ENCODE assay signal across 20 mouse cellular contexts in genomic region chr10:51669334-51669733, GRCm38 (mm10). TPM values are rescaled to one million over a fixed set of nuclear protein-coding genes. Genes with fewer than 3 reads are reported as not detected.
A peak's percentile ranks its signal among the peaks of the same experiment; 100 is the strongest.
DNase-seq lines count a peak whose midpoint lies in the region; ATAC-seq and TF ChIP-seq lines count a peak whose summit lies in the region.
"Had no signal": no experiment of that assay in that cellular context is flagged by ENCODE, and none has a peak within 500 bp of the region (broad histone marks: within the 10 kb centered on the region; RNA-seq: fewer than 3 reads in every experiment).

No protein-coding gene starts in this region.

- no peak overlapping the region for H3K9ac ChIP-seq in kidney, postnatal 0 days (ENCODE audit: low read depth, low read length)
- no peak overlapping the region for H3K9ac ChIP-seq in kidney, embryonic 15.5 days
- no peak overlapping the region for H3K9ac ChIP-seq in midbrain, embryonic 14.5 days (replicated peaks; ENCODE audit: low read length)
- H3K9ac ChIP-seq in midbrain, embryonic 15.5 days, result no peak overlapping the region
- H3K9ac ChIP-seq in stomach, postnatal 0 days (ENCODE audit: low read length), result no peak overlapping the region
- H3K9ac ChIP-seq: embryonic facial prominence, embryonic 13.5 days; heart, embryonic 13.5 days; limb, embryonic 12.5 days had no signal

- H3K36me3 ChIP-seq in kidney, postnatal 0 days (ENCODE audit: insufficient read depth, low read length), result no peaks in the 10 kb centered on the region
- H3K36me3 ChIP-seq in kidney, embryonic 15.5 days, result no peaks in the 10 kb centered on the region
- no peaks in the 10 kb centered on the region for H3K36me3 ChIP-seq in midbrain, embryonic 14.5 days (ENCODE audit: control insufficient read depth, insufficient read depth, low read length)
- H3K36me3 ChIP-seq in midbrain, embryonic 15.5 days (replicated peaks), result no peaks in the 10 kb centered on the region
- H3K36me3 ChIP-seq in stomach, postnatal 0 days (ENCODE audit: control insufficient read depth, insufficient read depth, low read length), result no peaks in the 10 kb centered on the region
- H3K36me3 ChIP-seq: embryonic facial prominence, embryonic 13.5 days; heart, embryonic 13.5 days; limb, embryonic 12.5 days had no signal

- TF ChIP-seq CTCF in kidney, postnatal 0 days (IDR thresholded peaks at IDR 0.05; ENCODE audit: low read depth), result peak; percentile 50
- TF ChIP-seq CTCF in stomach, postnatal 0 days (IDR thresholded peaks at IDR 0.05; ENCODE audit: low read depth), result peak; percentile 52

- no peak for ATAC-seq in kidney, postnatal 0 days (replicated peaks; ENCODE audit: low FRiP score, low read depth)
- ATAC-seq in kidney, embryonic 15.5 days (replicated peaks; ENCODE audit: low FRiP score), result no peak
- no peak for ATAC-seq in midbrain, embryonic 14.5 days (ENCODE audit: low FRiP score, low TSS enrichment)
- ATAC-seq in midbrain, embryonic 15.5 days (replicated peaks), result no peak
- ATAC-seq in stomach, postnatal 0 days (ENCODE audit: low FRiP score, low TSS enrichment), result no peak

- no peaks in the 10 kb centered on the region for H3K9me3 ChIP-seq in kidney, postnatal 0 days (replicated peaks; ENCODE audit: low read length)
- H3K9me3 ChIP-seq in kidney, embryonic 15.5 days (replicated peaks), result no peaks in the 10 kb centered on the region
- H3K9me3 ChIP-seq in midbrain, embryonic 14.5 days (ENCODE audit: control insufficient read depth, low read length), result no peaks in the 10 kb centered on the region
- H3K9me3 ChIP-seq in midbrain, embryonic 15.5 days, result no peaks in the 10 kb centered on the region
- H3K9me3 ChIP-seq in stomach, postnatal 0 days (ENCODE audit: control insufficient read depth, low read length), result no peaks in the 10 kb centered on the region
- H3K9me3 ChIP-seq: embryonic facial prominence, embryonic 13.5 days; heart, embryonic 13.5 days; limb, embryonic 12.5 days had no signal

- no peak overlapping the region for H3K27ac ChIP-seq in kidney, postnatal 0 days
- no peak overlapping the region for H3K27ac ChIP-seq in kidney, embryonic 15.5 days
- H3K27ac ChIP-seq in midbrain, embryonic 14.5 days (replicated peaks; ENCODE audit: low read depth, low read length), result no peak overlapping the region
- no peak overlapping the region for H3K27ac ChIP-seq in midbrain, embryonic 15.5 days
- no peak overlapping the region for H3K27ac ChIP-seq in stomach, postnatal 0 days (replicated peaks)
- H3K27ac ChIP-seq: embryonic facial prominence, embryonic 13.5 days; heart, embryonic 13.5 days; limb, embryonic 12.5 days had no signal

- no peaks in the 10 kb centered on the region for H3K4me1 ChIP-seq in kidney, postnatal 0 days (replicated peaks; ENCODE audit: insufficient read depth, low read length)
- H3K4me1 ChIP-seq in kidney, embryonic 15.5 days, result no peaks in the 10 kb centered on the region
- no peaks in the 10 kb centered on the region for H3K4me1 ChIP-seq in midbrain, embryonic 14.5 days (ENCODE audit: control insufficient read depth, insufficient read depth, low read length)
- no peaks in the 10 kb centered on the region for H3K4me1 ChIP-seq in midbrain, embryonic 15.5 days
- no peaks in the 10 kb centered on the region for H3K4me1 ChIP-seq in stomach, postnatal 0 days (replicated peaks; ENCODE audit: control insufficient read depth, insufficient read depth)
- H3K4me1 ChIP-seq: embryonic facial prominence, embryonic 13.5 days; heart, embryonic 13.5 days; limb, embryonic 12.5 days had no signal

- no peak overlapping the region for H3K4me2 ChIP-seq in kidney, postnatal 0 days (ENCODE audit: low read length)
- no peak overlapping the region for H3K4me2 ChIP-seq in kidney, embryonic 15.5 days
- no peak overlapping the region for H3K4me2 ChIP-seq in midbrain, embryonic 14.5 days (ENCODE audit: low read length)
- H3K4me2 ChIP-seq in midbrain, embryonic 15.5 days, result no peak overlapping the region
- no peak overlapping the region for H3K4me2 ChIP-seq in stomach, postnatal 0 days (replicated peaks; ENCODE audit: low read depth)
- H3K4me2 ChIP-seq: embryonic facial prominence, embryonic 13.5 days; heart, embryonic 13.5 days; limb, embryonic 12.5 days had no signal

- DNase-seq in cerebellum, postnatal 14 days, result peak; percentile 7 to 29
- DNase-seq in cerebellum, adult 9-10 months, result no peak
- peak; percentile 3 for DNase-seq in kidney, postnatal 0 days (ENCODE audit: low spot score)
- DNase-seq in midbrain, embryonic 14.5 days, result peak; percentile 6
- no peak for DNase-seq in stomach, postnatal 0 days (ENCODE audit: low spot score)
- DNase-seq in urinary bladder, postnatal 14 days (ENCODE audit: low spot score), result no peak
- DNase-seq: adrenal gland, adult 8-10 months; cerebellum, adult 8-10 months; gastrocnemius, postnatal 36 days; lung, adult 2 months; thymus, postnatal 36 days had no signal

- H3K4me3 ChIP-seq in kidney, postnatal 0 days (replicated peaks; ENCODE audit: low read depth, low read length), result no peak overlapping the region
- H3K4me3 ChIP-seq in kidney, embryonic 15.5 days (replicated peaks), result no peak overlapping the region
- no peak overlapping the region for H3K4me3 ChIP-seq in midbrain, embryonic 14.5 days (replicated peaks; ENCODE audit: low read depth, low read length)
- no peak overlapping the region for H3K4me3 ChIP-seq in midbrain, embryonic 15.5 days
- H3K4me3 ChIP-seq in stomach, postnatal 0 days (ENCODE audit: low read depth, low read length), result no peak overlapping the region
- H3K4me3 ChIP-seq: embryonic facial prominence, embryonic 13.5 days; heart, embryonic 13.5 days; limb, embryonic 12.5 days had no signal

- no peak for TF ChIP-seq EP300 in stomach, postnatal 0 days (optimal IDR thresholded peaks at IDR 0.05)

- H3K27me3 ChIP-seq in kidney, postnatal 0 days (ENCODE audit: insufficient read depth, low read length), result no peaks in the 10 kb centered on the region
- H3K27me3 ChIP-seq in kidney, embryonic 15.5 days, result no peaks in the 10 kb centered on the region
- no peaks in the 10 kb centered on the region for H3K27me3 ChIP-seq in midbrain, embryonic 14.5 days (ENCODE audit: control insufficient read depth, insufficient read depth, low read length)
- H3K27me3 ChIP-seq in midbrain, embryonic 15.5 days (replicated peaks), result no peaks in the 10 kb centered on the region
- H3K27me3 ChIP-seq in stomach, postnatal 0 days (ENCODE audit: control insufficient read depth, insufficient read depth, low read length), result no peaks in the 10 kb centered on the region
- H3K27me3 ChIP-seq: embryonic facial prominence, embryonic 13.5 days; heart, embryonic 13.5 days; limb, embryonic 12.5 days had no signal

RNA-seq across cellular contexts. Expression of gene Rfx6, which starts 8.2 kb away (rescaled TPM):
- not detected in 2 replicates for polyA plus RNA-seq in kidney, postnatal 0 days (2015; fragmentation: Nextera tagmentation; extraction: Ambion mirVana)
- 0.06 TPM in 1 of 2 replicates, not detected in the other for polyA plus RNA-seq in kidney, embryonic 15.5 days (2015; fragmentation: Nextera tagmentation; extraction: Ambion mirVana)
- not detected in 2 replicates for polyA plus RNA-seq in midbrain, embryonic 14.5 days (2014; fragmentation: Nextera tagmentation; extraction: Ambion mirVana)
- polyA plus RNA-seq in midbrain, embryonic 15.5 days (2015; fragmentation: Nextera tagmentation; extraction: Ambion mirVana), result not detected in 2 replicates
- polyA plus RNA-seq in stomach, postnatal 0 days (2015; fragmentation: Nextera tagmentation; extraction: Ambion mirVana), result 0.29 and 0.53 TPM in 2 replicates
- polyA plus RNA-seq: embryonic facial prominence, embryonic 13.5 days; frontal cortex, adult 2 months; heart, embryonic 13.5 days; hindbrain, embryonic 11.5 days; limb, embryonic 12.5 days; lung, adult 2 months had no signal

RNA-seq across cellular contexts. Expression of gene Gprc6a, which starts 38.1 kb away (rescaled TPM):
- polyA plus RNA-seq in kidney, postnatal 0 days (2015; fragmentation: Nextera tagmentation; extraction: Ambion mirVana), result 0.08 and 0.17 TPM in 2 replicates
- not detected in 2 replicates for polyA plus RNA-seq in kidney, embryonic 15.5 days (2015; fragmentation: Nextera tagmentation; extraction: Ambion mirVana)
- not detected in 2 replicates for polyA plus RNA-seq in midbrain, embryonic 14.5 days (2014; fragmentation: Nextera tagmentation; extraction: Ambion mirVana)
- not detected in 2 replicates for polyA plus RNA-seq in midbrain, embryonic 15.5 days (2015; fragmentation: Nextera tagmentation; extraction: Ambion mirVana)
- 0.05 and 0.11 TPM in 2 replicates for polyA plus RNA-seq in stomach, postnatal 0 days (2015; fragmentation: Nextera tagmentation; extraction: Ambion mirVana)
- polyA plus RNA-seq: embryonic facial prominence, embryonic 13.5 days; frontal cortex, adult 2 months; heart, embryonic 13.5 days; hindbrain, embryonic 11.5 days; intestine, embryonic 14.5 days; limb, embryonic 12.5 days; small intestine, adult 2 months had no signal

Comparison
In these comparisons a context has a peak if more than half of its experiments do, and no peak if none do; other contexts are left out.
1. DNase-seq: peak in cerebellum, postnatal 14 days (2 of 2), kidney, postnatal 0 days (single experiment) and midbrain, embryonic 14.5 days (single experiment); none in cerebellum, adult 9-10 months (single experiment), stomach, postnatal 0 days (single experiment) and urinary bladder, postnatal 14 days (single experiment).